Mouse (Mus musculus) small intestine, adult 2 months (tissue): ENCODE data around the gene Fiz1.

ENCODE experiments used
- CTCF ChIP-seq: fragments of 200-500 bp; IDR thresholded peaks from 2 replicates; pipeline ENCODE4 v1.5.1; 2012; ENCODE audit warnings: low read depth, mild to moderate bottlenecking, control low read depth, inconsistent platforms, low read length, moderate library complexity, mixed read lengths; ENCODE audit not compliant: insufficient replicate concordance, insufficient read length; ENCODE audit errors: extremely low read depth
- POLR2A ChIP-seq: fragments of 200-500 bp; IDR thresholded peaks from 2 replicates; pipeline ENCODE4 v1.6.1; 2012; ENCODE audit warnings: low read depth, mild to moderate bottlenecking, control low read depth, inconsistent platforms, low read length, moderate library complexity

GRCm38 (mm10) chr7:4996934-4997333 is 17.6 kb downstream of the Fiz1 start:
- TF ChIP-seq POLR2A (no peak), CTCF (no peak)
